Mouse (Mus musculus) R1 (cell line): ENCODE data around the gene Hdac1.

Source experiments
- DNase-seq: peaks from one replicate; pipeline ENCODE4 v3.0.0-alpha.2; 2018; ENCODE audit warnings: low read depth, low spot score

The Hdac1 gene

DNA sequence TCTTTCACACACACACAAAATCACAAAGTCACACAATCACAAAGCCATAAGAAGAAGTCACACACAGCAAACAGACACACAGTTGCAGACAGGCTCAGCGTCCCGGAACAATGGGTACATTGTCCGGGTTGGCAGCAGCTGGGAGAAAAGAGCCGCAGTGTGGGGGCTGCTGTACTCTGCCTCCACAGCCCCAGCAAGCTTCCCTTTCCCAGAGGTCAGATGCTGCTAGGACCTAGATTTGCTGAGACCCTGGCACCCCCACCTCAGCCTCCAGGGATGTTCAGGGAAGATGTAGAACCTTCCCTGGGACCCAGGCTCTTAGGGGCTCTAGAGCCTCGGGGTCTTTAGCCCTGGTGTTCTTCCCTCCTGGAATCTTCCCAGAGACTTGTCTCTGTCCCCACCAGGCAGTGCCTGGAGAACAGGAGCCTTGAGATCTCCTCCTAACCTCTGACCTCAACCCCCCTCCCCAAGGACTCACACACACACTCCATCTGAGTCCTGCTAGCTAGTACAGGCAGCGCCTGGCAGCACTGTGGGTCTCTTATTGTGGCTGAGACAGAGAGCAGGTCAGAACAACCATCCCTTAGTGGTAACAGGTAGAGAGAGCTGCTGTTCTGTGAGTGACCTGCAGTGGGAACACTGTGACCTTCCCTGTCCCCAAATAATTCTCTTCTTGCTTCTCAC, 31.0 kb downstream of the Hdac1 start:
- DNase-seq = no peak

- DNase-seq = peak; percentile 78
Measured at GRCm38 (mm10) chr4:129510723-129511412, 31.6 kb downstream of the Hdac1 start.

DNA sequence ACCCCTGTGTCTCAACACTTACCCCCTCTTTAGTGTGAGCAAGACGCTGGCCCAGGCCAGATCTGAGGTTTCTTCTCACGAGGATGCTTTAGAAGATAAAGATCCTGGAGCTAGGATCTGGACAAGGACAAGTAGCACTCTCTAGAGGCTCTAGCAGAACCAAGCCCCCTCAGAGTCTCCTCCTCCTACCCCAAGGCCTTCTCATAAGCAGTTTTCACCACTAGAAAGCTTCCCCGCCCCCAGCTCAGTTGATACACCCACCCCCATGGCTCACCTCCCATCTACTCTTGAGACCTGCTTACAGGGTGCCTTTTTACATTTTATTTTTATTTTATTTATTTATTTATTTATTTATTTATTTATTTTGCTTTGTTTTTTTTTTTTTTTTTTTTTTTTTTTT, 32.9 kb downstream of the Hdac1 start:
- peak; percentile 61 for DNase-seq

DNA sequence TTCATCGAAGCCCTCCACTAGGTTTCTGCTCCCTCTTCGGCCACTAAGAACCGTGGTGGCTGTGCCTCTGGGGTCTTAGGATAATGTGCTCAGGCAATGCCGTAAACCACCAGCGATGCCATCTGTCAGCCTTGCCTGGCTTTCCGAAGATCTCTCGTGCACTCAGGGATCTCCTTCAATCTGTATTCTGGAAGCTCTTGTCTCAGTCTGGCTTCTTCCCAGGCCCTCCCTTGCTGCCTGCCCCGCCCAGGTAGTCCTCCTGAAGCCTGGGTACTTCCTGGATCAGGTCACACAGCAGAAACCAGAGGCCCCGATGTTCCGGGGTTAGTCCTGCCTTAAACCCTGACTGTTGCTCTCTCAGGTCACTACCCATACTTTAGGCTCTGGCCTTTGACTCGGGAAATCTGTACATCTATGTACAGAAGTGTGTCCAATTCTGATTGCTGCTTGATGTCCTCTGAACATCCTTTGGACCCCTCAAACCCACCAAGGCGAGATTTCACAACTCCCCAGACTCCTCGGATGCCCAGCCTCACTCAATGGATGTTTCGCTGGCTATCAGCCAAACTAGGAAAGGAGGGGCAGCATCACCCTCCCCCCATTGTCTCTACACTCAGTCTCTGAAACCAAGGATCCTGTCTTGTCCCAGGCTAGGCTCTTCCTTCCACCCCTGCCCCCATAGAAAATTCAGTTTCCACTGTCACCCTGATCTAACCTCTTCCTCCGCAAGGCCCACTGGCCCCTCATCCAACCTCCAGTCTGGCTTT, 33.5 kb downstream of the Hdac1 start:
- no peak for DNase-seq

- no peak for DNase-seq
Measured at GRCm38 (mm10) chr4:129508237-129508515, 34.3 kb downstream of the Hdac1 start.

GRCm38 (mm10) chr4:129507434-129508236, 34.9 kb downstream of the Hdac1 start:
- no peak for DNase-seq

- DNase-seq = no peak
Measured at GRCm38 (mm10) chr4:129505511-129505910, 37.0 kb downstream of the Hdac1 start.

DNA sequence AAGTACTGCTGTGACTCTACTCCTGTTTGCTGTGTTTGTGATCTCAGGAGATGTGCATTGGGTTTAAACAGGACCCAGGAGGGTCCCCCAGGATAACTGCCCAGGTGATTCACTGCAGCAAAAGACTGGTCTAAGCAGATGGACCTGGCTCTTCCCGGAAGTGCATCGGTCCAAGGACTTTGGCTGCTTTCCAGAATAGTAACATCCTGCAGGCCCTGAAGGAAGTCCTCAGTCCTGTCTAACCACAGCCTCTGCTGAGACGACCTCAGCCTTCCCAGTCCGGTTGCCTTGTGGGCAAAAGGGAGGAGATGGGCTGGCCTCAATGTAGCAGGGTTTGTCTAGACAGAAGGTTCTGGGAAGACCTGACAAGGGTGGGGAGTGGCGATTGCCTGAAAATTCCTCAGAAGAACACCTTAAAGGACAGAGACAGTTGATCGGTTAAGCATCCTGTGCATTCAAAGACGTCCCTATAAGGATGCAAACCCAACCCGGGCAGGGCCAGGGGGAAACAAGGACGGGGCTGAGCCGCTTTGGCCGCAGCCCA, 39.5 kb downstream of the Hdac1 start:
- peak; percentile 97 for DNase-seq

DNA sequence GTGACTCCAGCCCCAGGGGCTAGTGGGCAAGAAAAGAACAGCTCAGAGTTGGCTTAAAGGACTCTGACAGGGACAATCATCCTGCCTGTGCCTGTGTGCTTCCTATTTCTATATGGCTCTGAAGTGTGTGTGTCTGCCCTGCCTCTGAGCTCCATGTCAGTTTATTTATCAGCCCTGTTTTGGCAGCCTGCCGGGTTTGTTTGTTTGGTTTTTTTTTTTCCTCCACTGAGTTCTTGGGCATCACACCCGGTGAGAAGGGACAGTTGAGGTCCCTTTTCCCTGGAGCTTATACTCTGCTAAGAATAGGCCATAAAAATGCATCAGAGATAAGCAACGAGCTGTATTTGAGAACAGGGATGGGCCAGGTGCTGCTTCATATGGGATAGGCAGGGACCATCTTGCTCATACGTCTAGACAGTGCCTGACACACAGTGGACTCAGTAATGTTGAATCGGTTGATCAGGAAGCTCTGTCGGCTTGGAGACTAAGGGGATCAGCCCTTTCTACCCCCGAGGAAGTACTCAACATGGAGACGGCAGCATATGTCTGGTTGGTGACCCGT, 40.1 kb downstream of the Hdac1 start:
- DNase-seq = no peak

DNA sequence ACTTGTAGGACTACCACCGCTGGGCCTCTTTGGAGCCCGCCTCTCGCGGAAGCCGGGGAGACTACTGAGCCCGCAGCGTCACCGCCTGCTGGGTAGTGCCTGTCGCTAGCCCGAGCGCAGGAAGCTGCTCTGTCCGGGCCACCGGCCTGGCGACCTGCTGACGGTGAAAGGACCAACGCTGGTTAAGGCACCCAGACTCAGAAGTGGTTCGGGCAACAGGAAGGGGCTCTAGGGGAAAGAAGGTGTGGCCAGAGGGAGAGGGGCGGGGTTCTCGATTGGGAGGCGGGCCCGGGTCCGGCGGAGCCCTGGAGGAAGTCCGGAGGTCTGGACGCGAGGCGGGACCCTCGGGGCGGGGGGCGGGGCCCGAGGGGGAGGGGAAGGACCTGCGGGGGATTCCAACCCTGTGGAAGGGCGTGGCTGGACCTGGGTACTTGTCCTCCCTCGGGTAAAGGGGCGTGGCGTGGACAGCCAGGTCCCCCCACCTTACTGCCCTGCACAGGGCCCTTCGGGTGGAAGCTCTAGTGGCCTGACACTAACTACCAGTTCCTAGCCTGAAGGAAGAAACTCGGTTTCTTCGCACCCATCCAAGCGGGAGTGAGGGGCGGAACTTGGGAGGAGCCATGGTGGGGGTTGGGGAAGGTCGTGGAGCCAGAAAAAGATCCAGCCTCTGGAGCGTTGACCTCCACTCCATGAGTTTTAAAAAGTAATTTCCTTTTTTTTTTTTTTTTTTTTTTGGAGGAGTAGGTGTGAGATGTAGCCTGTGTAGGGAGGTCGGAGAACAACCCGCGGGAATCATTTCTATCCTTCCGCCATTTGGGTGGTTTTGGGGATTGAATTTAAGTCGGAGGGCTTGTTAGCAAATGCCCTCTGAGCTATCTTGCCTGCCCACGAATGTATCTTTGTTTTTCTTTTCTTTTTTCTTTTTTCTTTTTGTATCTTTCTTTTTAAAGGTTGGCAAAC, 41.6 kb downstream of the Hdac1 start:
- DNase-seq = peak; percentile 97

GRCm38 (mm10) chr4:129500017-129500416, 42.5 kb downstream of the Hdac1 start:
- DNase-seq = no peak

DNA sequence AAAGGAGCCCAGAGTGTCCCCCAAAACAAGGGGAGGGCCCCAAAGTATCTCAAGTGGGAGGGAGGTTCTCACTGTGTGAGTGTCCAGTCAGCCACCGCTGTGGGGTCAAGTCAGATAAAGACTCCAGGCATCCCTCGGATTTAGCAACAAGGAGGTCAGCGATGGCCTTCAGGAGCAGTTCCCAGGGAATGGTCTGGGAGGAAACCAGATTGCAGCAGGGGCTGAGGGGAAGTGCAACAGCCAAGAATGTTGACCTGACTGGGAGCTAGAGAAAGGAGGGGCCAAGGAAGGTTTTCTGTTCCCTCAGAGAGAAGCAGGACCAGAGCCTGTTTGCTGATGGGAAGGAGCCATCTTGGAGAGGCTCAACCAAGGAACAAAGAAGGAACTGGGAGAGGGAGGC, 43.6 kb downstream of the Hdac1 start:
- peak; percentile 45 for DNase-seq

DNA sequence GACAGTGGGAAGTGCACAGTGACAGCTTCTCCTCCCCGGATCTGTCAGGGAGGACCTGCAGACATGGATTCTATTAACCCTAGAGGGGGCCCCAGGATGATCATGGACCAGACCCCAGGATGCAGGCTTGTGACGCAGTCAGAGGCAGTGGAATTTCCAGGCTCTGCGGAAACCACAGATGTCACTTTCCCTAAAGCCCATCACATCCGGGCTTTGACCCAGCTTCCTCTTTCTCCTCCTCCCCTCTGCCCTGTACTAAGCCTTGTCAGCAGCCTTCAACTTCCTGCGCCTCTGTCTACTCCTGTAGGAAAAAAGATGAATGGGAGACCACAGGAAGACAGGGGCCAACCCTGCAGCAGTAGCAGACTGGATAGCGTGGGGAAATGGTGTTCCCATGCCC, 45.9 kb downstream of the Hdac1 start:
- DNase-seq = no peak

- DNase-seq = peak; percentile 85
Measured at GRCm38 (mm10) chr4:129495672-129496562, 46.6 kb downstream of the Hdac1 start.

DNA sequence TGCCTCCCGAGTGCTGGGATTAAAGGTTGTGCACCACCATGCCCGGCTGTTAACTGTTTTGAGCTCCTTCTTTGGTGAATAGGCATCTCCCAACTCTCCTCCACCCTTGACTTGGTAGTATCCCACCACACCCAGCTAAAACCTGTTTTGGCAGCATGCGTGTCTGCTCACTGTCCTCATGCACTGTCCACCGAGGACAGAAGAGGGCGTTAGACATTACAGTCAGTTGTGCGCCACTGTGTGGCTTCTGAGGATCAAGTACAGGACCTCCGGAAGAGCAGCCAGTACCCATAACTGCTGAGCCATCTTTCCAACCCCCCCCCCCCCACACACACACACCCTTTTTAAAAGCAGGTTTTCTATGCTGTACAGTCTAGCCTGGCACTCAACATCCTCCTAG, 47.8 kb downstream of the Hdac1 start:
- peak; percentile 48 for DNase-seq

GRCm38 (mm10) chr4:129490972-129491880, 51.3 kb downstream of the Hdac1 start, which contains the start of the genes Tssk3 and Fam229a:
Gene Tssk3 (minus strand): TSS chr4:129491022.
Gene Fam229a (plus strand): TSS chr4:129491190.
- DNase-seq = peak; percentile 52

- no peak for DNase-seq
Measured at GRCm38 (mm10) chr4:129481090-129481489, 61.4 kb downstream of the Hdac1 start.

- DNase-seq = peak; percentile 57
Measured at GRCm38 (mm10) chr4:129479863-129480262, 62.6 kb downstream of the Hdac1 start.
